ENCODE assay signal across 18 mouse cellular contexts in the genomic region with DNA sequence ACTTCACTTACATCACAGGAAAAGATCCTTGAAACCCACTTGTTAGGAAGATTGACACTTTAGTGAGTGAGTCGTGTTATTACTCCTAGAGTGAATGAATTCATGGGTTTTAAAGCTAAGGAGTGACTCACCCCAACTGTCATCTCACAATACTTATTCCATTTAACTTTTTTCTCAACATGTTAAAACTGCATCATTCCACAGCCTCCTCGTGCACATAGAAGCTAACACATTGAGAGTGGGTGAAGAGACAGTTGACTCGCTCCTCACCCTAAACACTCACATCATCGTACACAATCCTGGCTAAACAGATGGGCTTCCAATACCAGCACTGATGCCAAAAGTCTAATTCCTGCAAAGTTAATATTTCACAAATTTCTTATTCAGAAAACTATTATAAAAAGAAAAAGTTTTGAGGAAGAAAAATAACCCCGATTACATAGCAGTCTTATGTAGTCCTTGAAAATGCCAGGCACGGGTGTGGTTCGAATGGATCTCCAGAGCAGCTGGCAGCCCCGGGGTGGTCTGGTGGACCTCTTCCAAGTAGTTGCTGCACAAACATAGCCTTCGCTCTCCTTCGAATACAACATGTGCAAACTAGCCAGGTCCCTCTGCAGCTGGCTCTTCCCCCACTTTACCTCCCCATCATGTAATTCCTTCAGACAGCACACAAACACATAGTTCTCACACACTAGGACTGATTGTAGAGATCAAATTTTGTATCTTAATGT.
DNase-seq lines count a peak whose midpoint lies in the region; ATAC-seq and TF ChIP-seq lines count a peak whose summit lies in the region.
"Had no signal": no experiment of that assay in that cellular context is flagged by ENCODE, and none has a peak within 500 bp of the region (broad histone marks: within the 10 kb centered on the region; RNA-seq: fewer than 3 reads in every experiment).

No protein-coding gene starts in this region.

- no peak for ATAC-seq in cerebellum, adult (ENCODE audit: insufficient number of reproducible peaks, low FRiP score, low TSS enrichment)
- ATAC-seq in heart, embryonic 13.5 days (ENCODE audit: extremely low read depth, insufficient number of reproducible peaks, low FRiP score, low TSS enrichment): no peak
- ATAC-seq in lung, embryonic 15.5 days (ENCODE audit: borderline replicate concordance, extremely low read depth, low FRiP score, low TSS enrichment): peak; percentile 31; the same call in 1 of the 2 replicates
- ATAC-seq in lung, postnatal 0 days: no peak
- ATAC-seq in embryonic facial prominence, embryonic 15.5 days (ENCODE audit: insufficient number of reproducible peaks, low FRiP score, low TSS enrichment, low read depth): no peak

- no peaks in the 10 kb centered on the region for H3K27me3 ChIP-seq in heart, embryonic 13.5 days (replicated peaks)
- H3K27me3 ChIP-seq in lung, embryonic 15.5 days: no peaks in the 10 kb centered on the region
- no peaks in the 10 kb centered on the region for H3K27me3 ChIP-seq in lung, postnatal 0 days (replicated peaks; ENCODE audit: insufficient read depth, low read length)
- H3K27me3 ChIP-seq in embryonic facial prominence, embryonic 15.5 days: no peaks in the 10 kb centered on the region
- H3K27me3 ChIP-seq: neural tube, embryonic 12.5 days had no signal

- H3K4me1 ChIP-seq in heart, embryonic 13.5 days: peaks cover 44% of the 10 kb centered on the region
- peaks cover 16% of the 10 kb centered on the region for H3K4me1 ChIP-seq in lung, embryonic 15.5 days
- H3K4me1 ChIP-seq in lung, postnatal 0 days (ENCODE audit: insufficient read depth, low read depth, low read length): no peaks in the 10 kb centered on the region
- peaks cover 13% of the 10 kb centered on the region for H3K4me1 ChIP-seq in embryonic facial prominence, embryonic 15.5 days
- H3K4me1 ChIP-seq: megakaryocyte, embryonic 14.5 days had no signal

- WGBS in heart, embryonic 13.5 days: 72% methylated on average over 10 of the region's 10 CpGs
- WGBS in lung, embryonic 15.5 days: 49% methylated on average over 10 of the region's 10 CpGs
- WGBS in lung, postnatal 0 days: 49% methylated on average over 10 of the region's 10 CpGs
- WGBS in embryonic facial prominence, embryonic 15.5 days: 38% methylated on average over 10 of the region's 10 CpGs

- H3K36me3 ChIP-seq in heart, embryonic 13.5 days: 0 out of 2 replicates have a peak, but pooled peaks cover 5% of the 10 kb centered on the region
- no peaks in the 10 kb centered on the region for H3K36me3 ChIP-seq in lung, embryonic 15.5 days
- no peaks in the 10 kb centered on the region for H3K36me3 ChIP-seq in lung, postnatal 0 days (ENCODE audit: insufficient read depth, low read length)
- no peaks in the 10 kb centered on the region for H3K36me3 ChIP-seq in embryonic facial prominence, embryonic 15.5 days
- H3K36me3 ChIP-seq: neural tube, embryonic 12.5 days had no signal

- 0 out of 2 replicates have a peak overlapping the region, but pooled peaks have one; percentile 12 for H3K27ac ChIP-seq in heart, embryonic 13.5 days (replicated peaks)
- H3K27ac ChIP-seq in lung, embryonic 15.5 days: peak overlapping the region; percentile 35
- no peak overlapping the region for H3K27ac ChIP-seq in lung, postnatal 0 days (ENCODE audit: low read length)
- H3K27ac ChIP-seq in embryonic facial prominence, embryonic 15.5 days (replicated peaks): peak overlapping the region; percentile 58; the same call in 1 of the 2 replicates
- H3K27ac ChIP-seq: heart, adult 2 months; neural tube, embryonic 12.5 days had no signal

- H3K9ac ChIP-seq in heart, embryonic 13.5 days: no peak overlapping the region
- H3K9ac ChIP-seq in lung, embryonic 15.5 days: no peak overlapping the region
- H3K9ac ChIP-seq in lung, postnatal 0 days (replicated peaks; ENCODE audit: low read depth): no peak overlapping the region
- H3K9ac ChIP-seq in embryonic facial prominence, embryonic 15.5 days: no peak overlapping the region
- H3K9ac ChIP-seq: lung, embryonic 14.5 days; neural tube, embryonic 12.5 days had no signal

- H3K4me2 ChIP-seq in heart, embryonic 13.5 days: no peak overlapping the region
- H3K4me2 ChIP-seq in lung, embryonic 15.5 days: no peak overlapping the region
- H3K4me2 ChIP-seq in lung, postnatal 0 days (replicated peaks; ENCODE audit: low read depth, low read length): no peak overlapping the region
- no peak overlapping the region for H3K4me2 ChIP-seq in embryonic facial prominence, embryonic 15.5 days (replicated peaks)
- H3K4me2 ChIP-seq: lung, embryonic 14.5 days; neural tube, embryonic 12.5 days had no signal

- peak; percentile 70 to 75 for DNase-seq in cerebellum, postnatal 14 days
- DNase-seq in heart, postnatal 10 days: no peak
- DNase-seq in lung, postnatal 0 days (ENCODE audit: low spot score): no peak
- no peak for DNase-seq in kidney, adult 18-20 months
- DNase-seq: cerebellum, adult 11-12 months; heart, adult 2 months; heart, postnatal 14 days; kidney, adult 8-10 months; kidney, postnatal 4 days; liver; lung, embryonic 14.5 days had no signal

- intact Hi-C loops in heart, postnatal 10 days (cut with DNase I): no loop called here

- H3K9me3 ChIP-seq in heart, embryonic 13.5 days: no peaks in the 10 kb centered on the region
- H3K9me3 ChIP-seq in lung, embryonic 15.5 days: no peaks in the 10 kb centered on the region
- no peaks in the 10 kb centered on the region for H3K9me3 ChIP-seq in lung, postnatal 0 days (ENCODE audit: low read length)
- H3K9me3 ChIP-seq in embryonic facial prominence, embryonic 15.5 days (replicated peaks): no peaks in the 10 kb centered on the region
- H3K9me3 ChIP-seq: megakaryocyte, embryonic 14.5 days; neural tube, embryonic 12.5 days had no signal

- TF ChIP-seq CTCF in lung, postnatal 0 days (IDR thresholded peaks at IDR 0.05): no peak

- H3K4me3 ChIP-seq in heart, embryonic 13.5 days: no peak overlapping the region
- H3K4me3 ChIP-seq in lung, embryonic 15.5 days: no peak overlapping the region
- no peak overlapping the region for H3K4me3 ChIP-seq in lung, postnatal 0 days (ENCODE audit: low read depth, low read length)
- H3K4me3 ChIP-seq in embryonic facial prominence, embryonic 15.5 days (replicated peaks): no peak overlapping the region
- H3K4me3 ChIP-seq: erythroblast, embryonic 14.5 days; heart, adult 2 months; megakaryocyte, embryonic 14.5 days; neural tube, embryonic 12.5 days had no signal

- no peak for TF ChIP-seq EP300 in lung, postnatal 0 days (IDR thresholded peaks at IDR 0.05)

Comparison
In these comparisons a context has a peak if more than half of its experiments do, and no peak if none do; other contexts are left out.
1. DNase-seq: peak in cerebellum, postnatal 14 days (2 of 2); none in heart, postnatal 10 days (0 of 2), lung, postnatal 0 days (single experiment) and kidney, adult 18-20 months (single experiment).